Mouse (Mus musculus) Patski (cell line): ENCODE data around the gene Prdm2. TPM values are rescaled to one million over a fixed set of nuclear protein-coding genes. Genes with fewer than 3 reads are reported as not detected.

Experiments used
- ATAC-seq: fragments of 100-300 bp; one replicate; pipeline ENCODE4 v1.8.0; 2021
- CTCF ChIA-PET: fragments of 350-600 bp; sonication (Branson Sonifier 250); formaldehyde crosslinking; loops from one replicate; lab custom pipeline; 2022; ENCODE audit warnings: inconsistent platforms; lab: Charles Lee
- POLR2A ChIA-PET: fragments of 350-600 bp; sonication (Branson Sonifier 250); formaldehyde crosslinking; loops from one replicate; lab custom pipeline; 2022; ENCODE audit warnings: antibody characterized with exemption, inconsistent platforms; lab: Charles Lee
- DNase-seq: peaks from one replicate; pipeline ENCODE4 v3.0.0-alpha.2; 2011; ENCODE audit warnings: low read depth, low spot score
- H3K27me3 ChIP-seq: fragments of 371-371 bp; one replicate; pipeline ENCODE4 v1.5.1; 2021
- CTCF ChIP-seq: fragments of 100-300 bp; IDR thresholded peaks from one replicate; pipeline ENCODE4 v1.5.1; 2021
- in situ Hi-C: fragments of 300-500 bp; cut with MboI; formaldehyde crosslinking; loops from 3 replicates; pipeline ENCODE4 v1.11.1; 2018; ENCODE audit warnings: low pct_unique_long_range_greater_than_20kb, mixed read lengths
- polyA plus RNA-seq: library from polyadenylated mRNA; unstranded; gene quantifications from one replicate; pipeline ENCODE4 v1.2.3, GENCODE M21; 2021

The Prdm2 gene
- polyA plus RNA-seq, 1 experiment from 2014 or later, result 17.6 TPM

DNA sequence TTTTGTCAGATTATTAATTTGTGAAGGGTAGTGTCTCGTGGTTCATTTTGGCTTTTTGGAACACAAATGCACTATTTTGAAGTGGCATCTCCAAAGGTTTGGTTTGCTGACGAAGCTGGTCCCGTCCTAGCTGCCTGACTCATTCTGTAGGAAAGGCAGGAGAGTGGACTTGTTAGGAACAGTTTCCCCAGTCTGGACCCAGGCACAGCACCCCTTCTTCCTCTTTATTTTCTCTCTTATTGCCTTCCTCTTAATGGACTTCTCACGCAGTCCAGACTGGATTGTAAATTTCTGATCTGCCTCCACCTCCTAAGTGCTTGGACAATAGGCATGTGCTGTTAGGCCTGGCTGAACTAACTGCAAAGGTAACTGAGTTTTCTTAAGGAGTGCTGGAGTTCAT, 57.8 kb downstream of the Prdm2 start:
- ChIA-PET POLR2A (interaction anchor here (1.3 kb wide), 1 partner anchor 142 kb away, joined by 3 read pairs; no protein-coding TSS in a partner anchor), CTCF (interaction anchor here (1.3 kb wide), 1 partner anchor 15 kb away, joined by 3 read pairs; no protein-coding TSS in a partner anchor)
- no peak for TF ChIP-seq CTCF
- DNase-seq, result no peak
- no peaks in the 10 kb centered on the region for H3K27me3 ChIP-seq
- in situ Hi-C loops, result loop anchor here (5.0 kb wide), 1 partner anchor 33 kb away; no protein-coding TSS in a partner anchor
- ATAC-seq, result no peak

DNA sequence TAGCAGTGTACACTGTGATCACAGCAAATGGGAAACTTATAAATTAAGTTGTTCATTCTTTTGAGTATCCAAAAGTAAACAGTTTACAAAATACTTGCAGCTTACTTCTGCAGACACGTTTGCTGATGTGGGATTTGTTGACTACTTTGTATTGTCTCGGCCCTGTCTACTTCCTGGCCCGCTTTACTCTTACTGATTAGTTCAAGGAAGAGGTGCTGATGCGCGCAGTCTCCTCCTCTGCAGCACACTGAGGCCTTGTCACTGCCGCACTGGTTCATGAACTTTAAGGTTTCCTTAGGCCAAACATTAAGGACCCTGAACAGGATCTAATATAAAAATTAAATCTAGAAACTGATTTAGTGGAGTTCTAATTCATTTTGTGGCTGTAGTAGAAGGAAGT, 58.2 kb downstream of the Prdm2 start:
- ATAC-seq (no peak), DNase-seq (no peak)
- in situ Hi-C loops, result no loop called here
- TF ChIP-seq CTCF, result no peak
- POLR2A ChIA-PET, result interaction anchor here (1.3 kb wide), 1 partner anchor 143 kb away, joined by 3 read pairs; no protein-coding TSS in a partner anchor
- CTCF ChIA-PET, result no interaction called here
- no peaks in the 10 kb centered on the region for H3K27me3 ChIP-seq

DNA sequence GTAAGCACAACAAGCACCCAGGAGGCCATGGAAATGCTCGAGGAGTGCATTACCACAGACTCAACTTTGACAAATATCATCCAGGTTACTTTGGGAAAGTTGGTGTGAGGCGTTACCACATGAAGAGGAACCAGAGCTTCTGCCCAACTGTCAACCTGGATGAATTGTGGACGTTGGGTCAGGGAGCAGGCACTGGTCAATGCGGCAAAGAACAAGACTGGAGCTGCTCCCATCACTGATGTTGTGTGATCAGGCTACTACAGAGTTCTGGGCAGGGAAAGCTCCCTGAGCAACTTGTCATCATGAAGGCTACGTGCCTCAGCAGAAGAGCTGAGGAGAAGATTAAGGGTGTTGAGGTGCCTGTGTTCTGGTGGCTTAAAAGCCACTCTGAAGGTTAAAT, 60.2 kb downstream of the Prdm2 start:
- TF ChIP-seq CTCF, result no peak

DNA sequence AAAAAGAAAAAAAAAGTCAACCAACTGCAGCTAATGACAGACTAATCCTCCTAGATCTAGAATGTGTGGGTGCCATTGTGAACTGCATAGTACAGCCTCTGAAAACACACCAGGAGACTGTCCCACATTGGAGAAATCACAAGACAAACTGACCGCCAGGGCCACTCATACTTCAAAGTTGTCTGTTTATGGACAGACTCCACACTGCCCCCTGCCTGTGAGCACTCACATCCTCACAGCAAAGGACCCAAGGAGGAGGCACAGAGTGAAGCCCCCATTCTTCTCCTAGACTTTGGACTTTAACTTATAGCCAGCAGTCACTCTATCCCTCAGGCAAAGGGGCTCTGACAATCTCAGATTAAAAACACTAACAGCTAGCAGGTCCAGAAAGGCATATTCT, 61.5 kb downstream of the Prdm2 start:
- no peak for ATAC-seq
- POLR2A ChIA-PET, result no interaction called here
- DNase-seq, result no peak
- in situ Hi-C loops, result no loop called here
- CTCF ChIA-PET, result no interaction called here
- H3K27me3 ChIP-seq, result no peaks in the 10 kb centered on the region
- no peak for TF ChIP-seq CTCF

More for the DNA sequence above, 60.2 kb downstream of the Prdm2 start:
- ChIA-PET CTCF (no interaction called here), POLR2A (no interaction called here)
- in situ Hi-C loops, result no loop called here
- H3K27me3 ChIP-seq, result no peaks in the 10 kb centered on the region
- ATAC-seq, result no peak
- no peak for DNase-seq

DNA sequence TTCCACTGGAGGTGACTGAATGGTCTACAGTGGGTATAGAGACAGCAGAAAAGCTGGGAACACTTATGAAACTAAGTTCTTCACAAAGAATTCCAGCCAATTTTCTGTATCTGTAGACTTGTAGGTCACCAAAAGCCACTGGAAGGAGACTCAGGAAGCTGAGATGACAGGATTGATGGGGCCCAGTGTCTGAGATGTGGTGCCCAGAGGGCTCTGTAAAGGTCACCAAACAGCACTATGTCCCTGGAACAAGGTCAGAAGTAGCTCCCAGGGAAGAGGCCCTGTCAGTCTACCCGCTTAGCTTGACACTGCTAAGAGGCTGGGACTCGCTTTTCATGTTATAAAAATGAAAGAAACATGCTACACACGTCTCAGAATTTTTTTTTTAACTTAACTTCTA, 65.1 kb downstream of the Prdm2 start:
- ATAC-seq, result no peak
- TF ChIP-seq CTCF, result no peak
- POLR2A ChIA-PET, result no interaction called here
- DNase-seq, result no peak
- CTCF ChIA-PET, result no interaction called here
- in situ Hi-C loops, result no loop called here
- no peaks in the 10 kb centered on the region for H3K27me3 ChIP-seq

DNA sequence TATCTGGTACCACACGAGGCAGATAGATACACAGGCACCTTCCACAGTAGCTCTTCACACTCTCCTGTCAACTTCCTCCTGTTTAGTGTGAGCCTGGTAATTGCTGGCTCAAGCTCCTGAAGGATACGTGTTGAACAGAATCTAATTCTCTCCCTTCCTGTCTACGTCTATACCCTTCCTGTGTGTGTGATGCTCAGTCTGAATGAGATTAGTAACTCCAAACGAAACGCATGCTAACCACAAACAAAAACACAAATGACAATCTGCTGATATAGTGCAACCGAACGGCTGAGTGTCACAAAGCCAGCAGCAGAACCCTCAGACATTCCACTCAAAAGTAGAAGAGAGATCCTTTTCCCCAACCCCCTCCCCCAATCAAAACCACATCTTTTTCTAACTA, 69.2 kb downstream of the Prdm2 start:
- DNase-seq (no peak), ATAC-seq (no peak)
- no peaks in the 10 kb centered on the region for H3K27me3 ChIP-seq
- no peak for TF ChIP-seq CTCF
- in situ Hi-C loops, result no loop called here
- CTCF ChIA-PET, result no interaction called here
- POLR2A ChIA-PET, result no interaction called here

DNA sequence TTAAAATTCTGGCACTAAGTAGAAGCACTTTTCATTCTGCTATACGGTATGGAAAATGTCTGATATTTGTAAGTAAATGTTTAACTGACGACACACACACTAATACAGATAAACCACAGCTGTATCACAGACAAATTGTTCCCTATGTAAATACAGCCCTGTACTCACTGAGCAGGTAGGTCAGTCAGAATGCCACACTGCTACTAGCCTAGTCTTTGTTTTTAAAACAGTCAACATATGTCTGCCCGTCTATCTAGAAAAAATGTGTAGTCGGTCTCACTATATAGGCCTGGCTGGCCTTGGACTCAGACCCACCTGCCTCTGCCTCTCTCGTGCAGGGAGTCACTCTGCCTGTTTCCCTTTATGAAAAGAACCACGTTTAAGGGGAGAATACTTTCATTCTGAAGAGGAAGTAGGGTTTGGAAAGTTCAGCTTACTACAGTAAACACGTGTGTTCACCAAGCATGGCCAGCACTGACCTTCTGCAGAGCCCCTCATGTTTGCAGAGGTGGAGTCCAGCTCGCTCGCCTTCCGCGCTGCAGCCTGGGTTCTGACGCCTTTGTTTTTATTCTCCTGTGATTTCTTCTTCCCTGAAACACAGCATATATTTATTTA, 71.0 kb downstream of the Prdm2 start:
- CTCF ChIA-PET, result no interaction called here
- H3K27me3 ChIP-seq, result no peaks in the 10 kb centered on the region
- POLR2A ChIA-PET, result no interaction called here
- in situ Hi-C loops, result no loop called here
- TF ChIP-seq CTCF, result no peak
- ATAC-seq (no peak), DNase-seq (no peak)

DNA sequence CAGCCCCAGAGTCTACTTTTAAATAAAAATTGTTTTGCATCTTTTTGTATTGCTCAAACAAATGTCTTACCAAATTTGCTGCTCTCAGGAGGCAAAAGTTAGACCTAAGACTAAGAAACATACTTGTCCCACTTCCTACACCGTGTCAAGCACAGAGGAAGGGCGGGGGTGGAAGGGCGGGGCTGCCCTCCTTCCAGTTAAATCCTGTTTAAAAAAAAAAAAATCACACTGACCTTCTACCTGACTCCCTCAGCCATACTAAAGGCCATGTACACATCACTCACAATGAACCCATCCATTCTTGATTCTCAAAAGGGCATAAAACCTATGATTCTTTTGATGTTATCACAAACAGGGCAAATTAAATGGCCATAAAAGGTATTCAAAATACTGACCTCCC, 71.9 kb downstream of the Prdm2 start:
- ATAC-seq (no peak), DNase-seq (no peak)
- CTCF ChIA-PET, result no interaction called here
- H3K27me3 ChIP-seq, result no peaks in the 10 kb centered on the region
- POLR2A ChIA-PET, result no interaction called here
- in situ Hi-C loops, result no loop called here
- TF ChIP-seq CTCF, result no peak

DNA sequence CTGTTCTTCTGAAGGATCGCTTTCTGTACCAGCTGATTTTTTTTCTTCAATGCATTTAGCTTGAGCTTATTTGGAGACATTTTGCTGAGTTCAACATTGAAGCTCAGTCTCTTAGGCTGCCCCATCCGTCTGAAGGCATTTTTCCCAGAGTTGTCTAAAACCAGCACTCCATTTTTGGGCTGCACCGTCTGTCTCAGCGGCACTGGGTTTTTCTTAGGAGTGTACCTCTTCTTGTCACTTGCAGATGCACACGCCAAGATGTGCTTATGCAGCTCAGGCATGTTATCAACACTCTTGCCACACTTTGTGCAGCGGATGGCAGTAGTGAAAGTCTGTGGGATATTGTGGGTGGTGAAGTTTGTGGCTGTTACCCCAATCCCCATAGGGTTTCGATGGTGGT, 80.4 kb downstream of the Prdm2 start:
- H3K27me3 ChIP-seq, result no peaks in the 10 kb centered on the region
- POLR2A ChIA-PET, result interaction anchor here (0.5 to 0.6 kb wide), 2 partner anchors 161 to 164 kb away, joined by 3 read pairs; no protein-coding TSS in a partner anchor
- CTCF ChIA-PET, result no interaction called here
- ATAC-seq, result no peak
- no peak for DNase-seq
- no peak for TF ChIP-seq CTCF
- in situ Hi-C loops, result no loop called here

DNA sequence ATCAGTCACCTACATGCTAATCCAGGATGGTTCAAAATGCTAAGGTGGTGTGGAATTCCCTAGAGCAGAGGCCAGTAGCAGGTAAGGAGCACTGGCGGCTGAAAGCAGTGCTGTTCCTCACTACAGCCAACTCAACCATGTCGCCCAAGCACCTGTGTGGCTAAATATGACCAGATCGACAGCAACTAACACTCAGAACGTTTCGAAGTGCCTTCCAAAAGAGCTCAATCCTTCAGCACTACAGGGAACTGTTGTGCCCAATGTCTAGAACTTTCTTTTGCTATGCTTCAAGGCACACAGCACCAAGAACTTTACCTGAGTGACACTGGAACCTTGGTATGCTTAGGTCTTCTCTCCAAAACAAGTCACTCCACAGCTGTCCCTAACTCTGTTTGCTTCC, 82.4 kb downstream of the Prdm2 start:
- ChIA-PET CTCF (interaction anchor here (1.1 kb wide), 1 partner anchor 12 kb away, joined by 3 read pairs; no protein-coding TSS in a partner anchor), POLR2A (no interaction called here)
- in situ Hi-C loops, result no loop called here
- no peak for TF ChIP-seq CTCF
- ATAC-seq (no peak), DNase-seq (no peak)
- H3K27me3 ChIP-seq, result no peaks in the 10 kb centered on the region

DNA sequence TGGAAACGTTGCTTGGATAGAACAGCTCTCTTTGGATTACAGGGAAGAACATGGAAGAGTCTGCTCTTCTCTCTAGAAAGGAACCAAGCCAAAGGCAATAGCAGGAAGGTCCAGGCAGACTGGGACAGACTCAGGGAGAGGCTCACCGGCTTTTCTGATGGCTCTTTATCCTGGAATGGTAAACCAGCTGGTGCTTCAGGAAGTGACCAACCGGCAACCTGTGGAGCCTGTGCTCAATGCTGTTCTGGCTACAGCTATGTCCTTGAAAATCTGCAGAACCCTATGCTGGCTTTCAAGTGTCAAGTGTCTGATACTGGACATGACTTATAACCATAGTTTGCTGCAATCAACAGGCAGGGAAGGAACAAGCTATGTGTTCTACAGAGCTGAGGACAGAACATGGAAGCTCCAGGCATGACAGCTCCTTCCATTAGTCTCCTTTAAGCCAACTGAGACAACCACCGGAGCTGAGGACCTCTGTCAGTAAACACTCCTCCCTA, 83.5 kb downstream of the Prdm2 start:
- no peaks in the 10 kb centered on the region for H3K27me3 ChIP-seq
- TF ChIP-seq CTCF, result no peak
- DNase-seq, result no peak
- in situ Hi-C loops, result no loop called here
- no peak for ATAC-seq
- POLR2A ChIA-PET, result no interaction called here
- CTCF ChIA-PET, result interaction anchor here (1.1 to 1.6 kb wide), 2 partner anchors 11 kb away, joined by 3 read pairs; no protein-coding TSS in a partner anchor

DNA sequence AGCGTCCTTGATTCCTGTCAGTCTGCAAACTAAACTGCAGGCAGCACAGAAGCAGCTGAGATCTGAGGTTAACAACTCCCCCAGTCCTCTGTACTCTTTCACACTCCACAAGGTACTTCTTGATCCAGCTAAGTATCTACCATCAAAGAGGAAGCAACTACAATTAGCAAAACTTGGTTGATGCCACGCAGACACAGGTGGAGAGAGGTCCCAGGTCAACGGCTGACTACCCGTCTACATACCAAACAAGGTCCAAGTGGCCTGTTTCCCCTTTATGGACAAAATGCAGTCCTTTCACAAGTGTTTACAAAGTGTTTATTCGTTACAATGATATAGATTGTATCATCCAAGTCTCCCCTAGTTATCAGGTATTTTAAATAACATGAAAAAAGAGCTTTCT, 85.6 kb downstream of the Prdm2 start:
- ChIA-PET POLR2A (no interaction called here), CTCF (no interaction called here)
- DNase-seq, result no peak
- H3K27me3 ChIP-seq, result no peaks in the 10 kb centered on the region
- in situ Hi-C loops, result no loop called here
- TF ChIP-seq CTCF, result no peak
- no peak for ATAC-seq
